Mouse (Mus musculus): ENCODE data around the gene Rassf1. TPM values are rescaled to one million over a fixed set of nuclear protein-coding genes. Genes with fewer than 3 reads are reported as not detected.

The Rassf1 gene
- total RNA-seq, 2 experiments from 2014 or later = 16.2 to 17.6 TPM

DNA sequence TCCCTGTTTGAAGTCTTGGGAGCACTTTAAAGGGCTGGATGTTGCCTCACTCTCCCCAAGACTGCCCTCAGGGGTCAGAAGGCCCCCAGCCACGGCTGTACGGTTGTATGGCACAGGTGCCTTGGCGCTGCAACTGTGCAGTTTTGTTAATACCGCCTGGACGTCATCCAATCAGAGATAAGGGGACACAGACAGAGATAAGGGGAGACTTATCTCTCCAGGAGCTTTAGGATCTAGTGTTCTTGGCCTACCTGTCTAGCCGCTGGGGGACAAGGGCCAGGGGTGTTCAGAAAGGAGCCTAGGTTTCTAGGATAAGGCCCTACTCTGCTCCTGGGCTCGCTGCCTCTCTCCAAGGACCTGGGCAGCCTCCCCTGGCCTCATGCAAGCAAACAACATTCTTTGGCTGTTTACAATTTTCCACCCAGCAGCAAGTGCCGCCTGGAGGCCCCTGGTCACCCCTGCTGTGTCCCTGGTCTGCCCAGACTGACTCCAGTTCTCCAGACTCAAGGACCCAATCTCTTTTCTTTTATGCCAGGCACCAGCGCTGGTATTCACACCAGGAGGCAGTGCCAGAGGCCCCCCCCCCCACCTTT, 56.4 kb downstream of the Rassf1 start:
- peak overlapping the region; percentile 36; the same call in 1 of the 2 replicates for H3K27ac ChIP-seq
- no peak overlapping the region for H3K4me3 ChIP-seq
- no peak for DNase-seq (ENCODE audit: low spot score in 2 of 2)
- TF ChIP-seq CTCF (conservative IDR thresholded peaks at IDR 0.05) = no peak

DNA sequence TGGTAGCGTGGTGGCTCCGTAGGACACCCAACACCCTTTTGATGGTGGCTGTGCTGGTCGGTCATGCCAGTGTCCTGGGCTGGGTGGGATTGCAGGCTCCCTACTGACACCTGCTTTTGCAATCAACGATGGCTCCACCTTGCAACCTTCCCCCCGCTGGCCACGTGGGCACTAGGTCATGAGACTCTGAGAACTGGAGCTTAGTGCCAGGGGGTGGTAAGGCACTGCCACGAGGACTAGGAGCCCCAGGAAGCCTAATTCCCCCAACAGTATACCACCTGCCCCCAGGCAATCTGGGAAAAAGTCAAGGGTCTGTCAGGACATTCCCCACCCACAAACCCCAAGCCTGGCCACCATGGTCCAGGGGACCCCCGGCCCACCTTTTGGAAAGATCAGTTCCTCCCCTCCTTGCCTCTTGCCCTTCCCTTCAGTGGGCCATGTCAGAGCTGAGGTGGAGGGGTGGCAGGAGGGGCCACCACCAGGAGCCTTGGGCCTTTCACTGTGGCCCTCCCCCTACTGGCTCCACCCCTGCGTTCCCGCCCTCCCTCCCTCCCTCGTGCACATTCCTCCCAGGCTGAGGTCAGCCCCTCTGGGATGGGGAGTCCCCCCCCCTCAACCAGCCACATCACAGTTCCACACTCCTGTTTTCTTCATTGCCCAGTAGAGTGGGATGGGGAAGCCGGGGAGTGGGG, 57.5 kb downstream of the Rassf1 start, which contains the start of gene Sema3b:
Sema3b (minus strand) TSS at position 489 of the 692 bp plus-strand sequence.
- TF ChIP-seq CTCF (conservative IDR thresholded peaks at IDR 0.05) = no peak
- no peak within 1 kb of the TSS for H3K27ac ChIP-seq
- DNase-seq (ENCODE audit: low spot score in 2 of 2) = no peak
- H3K4me3 ChIP-seq = no peak within 1 kb of the TSS

DNA sequence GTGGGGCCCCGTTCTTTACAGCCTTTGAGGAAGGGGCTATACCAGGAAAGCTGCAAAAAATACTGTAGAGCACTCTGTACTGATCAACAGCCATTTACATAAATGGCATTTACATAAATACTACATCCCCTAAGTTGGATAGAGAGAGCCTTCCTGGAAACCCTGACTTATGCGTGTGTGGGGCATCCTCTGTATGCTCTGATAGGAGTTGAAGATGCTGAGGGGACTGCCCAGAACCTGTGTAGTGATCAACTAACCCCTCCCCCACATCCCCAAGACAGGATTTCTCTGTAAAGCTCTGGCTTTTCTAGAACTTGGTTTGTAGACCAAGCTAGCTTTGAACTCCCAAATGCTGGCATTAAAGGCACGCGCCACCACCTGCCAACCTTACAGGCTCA, 58.1 kb downstream of the Rassf1 start:
- TF ChIP-seq CTCF (conservative IDR thresholded peaks at IDR 0.05) = no peak
- Histone ChIP-seq H3K27ac (no peak overlapping the region), H3K4me3 (no peak overlapping the region)
- no peak for DNase-seq (ENCODE audit: low spot score in 2 of 2)

DNA sequence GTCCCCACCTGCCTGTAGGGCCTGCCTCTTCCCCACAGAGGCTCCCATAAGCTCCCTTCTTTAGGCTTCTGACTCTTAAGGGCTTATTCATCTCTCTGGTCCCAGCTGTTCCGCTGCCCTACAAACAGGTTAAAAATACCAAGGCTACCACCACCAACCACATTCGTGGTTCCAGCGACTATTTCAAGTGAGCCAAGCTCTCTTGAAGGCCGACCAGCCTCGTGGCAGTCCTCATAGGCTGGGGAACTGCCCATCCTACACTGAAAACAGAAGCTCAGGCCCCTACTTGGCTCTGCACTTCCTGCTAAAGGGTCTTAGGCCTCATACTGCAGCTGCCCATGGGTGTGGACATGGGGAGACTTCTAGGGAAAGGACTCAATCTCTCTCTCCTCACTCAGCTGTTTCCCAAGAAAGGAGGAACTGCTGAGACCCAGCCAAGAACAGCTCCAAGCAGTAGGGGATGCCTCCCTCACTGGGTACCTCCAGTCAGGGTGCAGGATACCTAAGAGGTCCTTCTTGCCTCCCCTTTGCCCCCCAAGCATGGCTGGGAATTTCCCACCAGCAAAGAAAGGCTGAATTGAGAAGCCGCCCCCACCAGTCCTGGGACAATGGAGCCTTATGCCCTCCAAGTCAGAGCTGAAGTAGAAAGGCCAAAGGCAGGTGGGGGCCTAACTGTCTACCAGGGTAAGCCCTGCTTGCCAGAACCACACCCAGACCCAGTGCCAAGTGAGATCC, 60.3 kb downstream of the Rassf1 start:
- no peak for DNase-seq (ENCODE audit: low spot score in 2 of 2)
- Histone ChIP-seq H3K4me3 (peak overlapping the region; percentile 64), H3K27ac (peak overlapping the region; percentile 98)
- TF ChIP-seq CTCF (conservative IDR thresholded peaks at IDR 0.05) = no peak

Other genes with a start within 250 kb of the Rassf1 start
- 10 to 100 TPM; 15.9 to 21.4 TPM for gene Hemk1, start 213.2 kb upstream of the Rassf1 start, total RNA-seq (2021)
- 1 to 10 TPM; 2.5 to 2.9 TPM for gene 6430571L13Rik, start 211.0 kb upstream of the Rassf1 start, total RNA-seq (2021)
- 10 to 100 TPM; 18.1 to 19.3 TPM for gene Cacna2d2, start 151.9 kb upstream of the Rassf1 start, total RNA-seq (2021)
- 10 to 100 TPM; 35.8 to 41.0 TPM for gene Tmem115, start 17.6 kb upstream of the Rassf1 start, total RNA-seq (2021)
- 10 to 100 TPM; 13.8 to 15.3 TPM for gene Cyb561d2, start 9.4 kb upstream of the Rassf1 start, total RNA-seq (2021)
- gene Nprl2, start 9.3 kb upstream of the Rassf1 start, total RNA-seq (2021) = 10 to 100 TPM; 44.2 to 45.2 TPM
- 1 to 10 TPM; 4.7 to 5.7 TPM for gene Zmynd10, start 4.3 kb upstream of the Rassf1 start, total RNA-seq (2021)
- gene Tusc2, start 11.7 kb downstream of the Rassf1 start, total RNA-seq (2021) = 10 to 100 TPM; 77.2 to 83.1 TPM
- 10 to 100 TPM; 11.5 to 16.9 TPM for gene Hyal2, start 16.4 kb downstream of the Rassf1 start, total RNA-seq (2021)
- gene Hyal1, start 25.4 kb downstream of the Rassf1 start, total RNA-seq (2021) = 1 to 10 TPM; 6.9 to 7.6 TPM
- 10 to 100 TPM; 10.9 to 12.6 TPM for gene Naa80, start 27.3 kb downstream of the Rassf1 start, total RNA-seq (2021)
- 1 to 10 TPM; 2.0 to 2.1 TPM for gene Hyal3, start 29.3 kb downstream of the Rassf1 start, total RNA-seq (2021)
- 10 to 100 TPM; 13.7 to 15.2 TPM for gene Ifrd2, start 36.1 kb downstream of the Rassf1 start, total RNA-seq (2021)
- gene Sema3b, start 57.7 kb downstream of the Rassf1 start, total RNA-seq (2021) = 1 to 10 TPM; 1.9 to 2.2 TPM
- gene Gnai2, start 83.8 kb downstream of the Rassf1 start, total RNA-seq (2021) = 100 to 1,000 TPM; 208 to 222 TPM
- 10 to 100 TPM; 55.7 to 65.0 TPM for gene Slc38a3, start 118.0 kb downstream of the Rassf1 start, total RNA-seq (2021)
- under 1 TPM in 1 of 2 experiments, not detected in 1; 0.17 TPM for gene Gnat1, start 128.2 kb downstream of the Rassf1 start, total RNA-seq (2021)
- 1 to 10 TPM; 2.8 to 3.5 TPM for gene Sema3f, start 158.9 kb downstream of the Rassf1 start, total RNA-seq (2021)
- 100 to 1,000 TPM; 141 to 159 TPM for gene Rbm5, start 219.4 kb downstream of the Rassf1 start, total RNA-seq (2021)